Mouse (Mus musculus) pancreas, adult 10 weeks (tissue): ENCODE results near the gene Bud13. TPM values are rescaled to one million over a fixed set of nuclear protein-coding genes. Genes with fewer than 3 reads are reported as not detected.

Experiments used
- polyA plus RNA-seq: library from polyadenylated mRNA; stranded (reverse); fragments of 350-450 nt; fragmentation: Illumina TruSeq; extraction: RNeasy Lipid Tissue Mini Kit (QIAGEN cat#74804); gene quantifications from one replicate; pipeline ENCODE4 v1.2.3, GENCODE M21; 2015; ENCODE audit warnings: low read depth, low replicate concordance; ENCODE audit not compliant: insufficient read depth

Gene Bud13
- polyA plus RNA-seq = 5.6 TPM

DNA sequence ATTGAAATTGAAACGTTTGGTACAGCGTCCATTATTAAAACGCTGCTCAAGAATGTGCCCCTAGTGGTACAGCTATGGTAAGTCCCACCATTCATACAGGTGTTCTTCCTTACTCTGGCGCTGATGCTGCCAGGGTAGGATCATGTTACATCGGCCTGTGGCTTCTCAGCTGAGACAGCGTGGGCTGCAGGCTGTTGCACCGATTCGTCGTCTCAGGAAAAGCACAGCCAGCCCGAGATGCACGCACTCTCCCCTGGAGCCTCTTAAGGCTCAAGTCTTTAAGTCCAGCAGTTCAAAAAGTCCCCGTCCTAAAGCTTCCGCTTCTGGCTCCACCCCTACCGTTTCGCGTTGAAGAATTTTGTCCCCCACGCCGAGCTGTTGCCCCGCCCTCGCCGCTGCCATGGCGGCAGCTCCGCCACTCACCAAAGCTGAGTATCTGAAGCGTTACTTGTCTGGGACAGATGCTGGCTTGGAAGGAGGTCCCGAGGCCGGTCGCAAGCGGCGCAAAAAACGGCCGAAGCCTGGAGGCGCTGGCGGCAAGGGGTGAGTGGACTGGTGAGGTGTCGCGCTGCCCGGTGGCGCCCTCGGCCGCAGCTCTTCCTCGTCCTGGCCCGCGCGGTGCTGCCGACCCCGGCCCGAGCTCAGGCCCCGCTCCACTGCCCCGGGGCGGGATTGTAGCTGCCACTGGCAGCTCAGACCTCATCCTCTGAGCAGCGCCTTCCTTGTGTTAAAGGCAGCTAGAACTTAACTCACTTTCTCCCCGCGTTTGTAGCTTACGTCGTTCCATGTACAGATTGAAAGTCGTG, at the start of gene Bud13:
Gene Bud13, plus strand, starts transcription at position 378 of the 806 bp plus-strand sequence.

DNA sequence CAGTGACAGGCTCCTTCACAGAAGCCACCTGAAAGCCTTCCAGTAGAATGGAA, 47.4 kb upstream of the Bud13 start, which contains the start of gene Apoc3:
Gene Apoc3, minus strand, starts transcription at position 41 of the 53 bp plus-strand sequence.

DNA sequence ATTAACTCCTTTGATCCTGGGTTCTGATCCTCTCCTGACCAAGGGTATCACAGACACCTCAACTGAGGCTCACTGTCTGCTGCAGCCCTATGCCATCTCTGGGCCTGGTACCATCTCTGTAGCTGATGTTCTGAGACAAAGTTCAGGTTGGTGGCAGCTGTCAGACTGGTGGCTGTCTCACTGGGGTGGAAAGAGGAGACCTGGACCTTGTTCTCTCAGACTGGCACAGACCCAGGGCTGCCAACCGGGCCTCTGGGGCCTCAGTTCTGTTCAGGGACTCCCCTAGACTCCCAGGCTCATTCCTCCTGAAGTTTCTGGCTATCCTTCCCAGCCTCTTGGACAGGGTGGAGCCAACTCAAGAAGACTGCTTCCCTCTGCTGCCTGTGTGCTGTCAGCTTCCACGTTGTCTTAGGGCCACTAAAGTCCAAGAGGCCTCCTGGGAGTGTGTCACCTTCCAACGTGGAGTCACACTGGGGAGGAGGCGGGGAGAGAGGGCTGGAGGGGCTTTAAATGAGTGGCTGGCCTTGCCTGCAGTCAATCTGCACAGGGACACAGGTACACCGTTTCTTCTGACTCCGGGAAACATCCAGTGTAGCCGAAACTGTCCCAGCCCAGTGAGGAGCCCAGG, 42.2 kb upstream of the Bud13 start, which contains the start of gene Apoa4:
Gene Apoa4, plus strand, starts transcription at position 171 of the 628 bp plus-strand sequence.

DNA sequence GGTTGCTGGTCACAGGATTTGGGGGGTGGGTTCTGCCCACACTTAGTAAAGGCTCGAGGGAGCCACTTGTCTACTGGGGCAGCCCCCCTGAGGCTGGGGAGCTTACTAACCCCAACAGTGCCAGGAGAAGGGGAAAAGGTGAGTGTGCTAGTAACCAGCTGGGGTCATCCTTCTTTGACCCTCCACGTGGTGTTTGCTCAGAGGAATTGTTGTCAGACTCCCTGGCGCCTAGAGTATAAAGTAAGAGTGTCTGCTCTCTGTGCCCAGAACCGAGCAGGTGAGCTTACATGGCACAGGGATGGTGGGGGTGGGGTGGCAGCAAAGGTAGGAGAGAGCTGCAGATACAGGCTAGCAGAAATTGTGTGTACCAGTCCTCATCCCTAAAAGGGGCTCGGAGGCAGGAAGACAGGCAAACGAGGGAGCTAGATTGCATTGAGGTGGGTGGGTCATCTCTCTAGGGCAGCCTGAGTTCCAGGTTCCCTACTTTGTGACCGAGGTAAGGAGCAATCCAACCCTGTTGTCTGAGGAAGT, 14.4 kb upstream of the Bud13 start, which contains the start of gene Apoa5:
Gene Apoa5, plus strand, starts transcription at position 291 of the 531 bp plus-strand sequence.

DNA sequence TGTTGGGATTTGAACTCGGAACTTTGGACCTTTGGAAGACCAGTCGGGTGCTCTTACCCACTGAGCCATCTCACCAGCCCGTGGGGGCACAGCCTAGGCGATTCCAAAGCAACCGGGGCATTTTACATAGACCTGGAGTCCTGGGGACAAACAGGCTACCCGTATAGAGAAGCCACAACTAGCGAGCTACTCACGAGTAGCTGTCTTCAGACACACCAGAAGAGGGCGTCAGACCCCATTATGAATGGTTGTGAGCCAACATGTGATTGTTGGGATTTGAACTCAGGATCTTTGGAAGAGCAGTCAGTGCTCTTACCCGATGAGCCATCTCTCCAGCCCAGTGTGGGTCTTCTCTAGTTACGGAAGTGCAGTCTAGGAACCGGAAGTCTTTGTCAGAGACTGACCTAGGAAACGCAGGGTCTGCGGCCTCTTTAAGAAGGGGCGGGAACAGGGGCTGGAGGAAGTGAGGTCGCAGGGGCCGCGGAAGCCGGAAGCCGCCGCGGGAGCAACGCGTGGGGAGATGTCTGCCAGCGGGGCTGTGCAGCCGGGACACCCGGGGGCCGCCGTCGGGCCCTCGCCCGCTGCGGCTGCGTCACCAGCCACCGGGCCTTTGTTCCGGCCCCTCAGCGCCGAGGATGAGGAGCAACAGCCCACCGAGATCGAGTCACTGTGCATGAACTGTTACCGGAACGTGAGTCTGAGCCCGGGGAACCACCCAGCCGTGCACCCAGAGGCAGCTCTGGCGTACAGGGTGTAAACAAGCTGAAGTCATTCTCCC, 9.9 kb upstream of the Bud13 start, which contains the start of gene Zpr1:
Gene Zpr1, plus strand, starts transcription at position 388 of the 778 bp plus-strand sequence.

DNA sequence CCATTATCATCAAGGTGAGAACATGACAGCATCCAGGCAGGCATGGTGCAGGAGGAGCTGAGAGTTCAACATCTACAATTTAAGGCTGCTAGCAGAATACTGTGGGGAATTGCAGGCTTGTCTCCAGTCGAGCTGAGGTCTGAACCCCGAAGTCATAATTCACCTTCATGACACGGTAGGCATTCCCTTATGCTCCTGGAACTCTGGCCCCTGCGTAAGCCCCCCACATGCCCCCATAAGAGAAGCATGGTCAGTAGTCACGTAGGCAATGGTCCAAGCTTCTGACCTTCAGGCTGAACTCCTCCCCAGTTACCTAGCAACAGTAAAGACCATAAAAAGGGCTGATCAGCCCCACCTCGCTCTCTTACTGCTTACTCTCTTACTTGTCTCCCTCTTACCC, 37.1 kb downstream of the Bud13 start, which contains the start of gene 4931429L15Rik:
Gene 4931429L15Rik, minus strand, starts transcription at position 101 of the 400 bp plus-strand sequence.

Other genes starting within 250 kb of the Bud13 start
- gene Apoa1, start 54.4 kb upstream of the Bud13 start, polyA plus RNA-seq = not detected
- not detected for gene Apoc3, start 47.4 kb upstream of the Bud13 start, polyA plus RNA-seq
- gene Apoa4, start 42.3 kb upstream of the Bud13 start, polyA plus RNA-seq = not detected
- gene Apoa5, start 14.4 kb upstream of the Bud13 start, polyA plus RNA-seq = not detected
- 10.3 TPM for gene Zpr1, start 9.9 kb upstream of the Bud13 start, polyA plus RNA-seq
- gene 4931429L15Rik, start 37.0 kb downstream of the Bud13 start, polyA plus RNA-seq = not detected